Mouse (Mus musculus) midbrain, embryonic 14.5 days (tissue): Measurements from ENCODE around the gene Nop9. TPM values are rescaled to one million over a fixed set of nuclear protein-coding genes. Genes with fewer than 3 reads are reported as not detected.

ENCODE experiments used
- ATAC-seq: fragments of 200-750 bp; cut with Nextera tagmentation; 2 replicates; pipeline ENCODE4 v1.8.0; 2017; ENCODE audit warnings: moderate number of reproducible peaks, moderate library complexity; ENCODE audit not compliant: low FRiP score, low TSS enrichment
- DNase-seq: peaks from one replicate; pipeline ENCODE4 v3.0.0-alpha.2; 2015
- H3K27ac ChIP-seq: fragments of 300-500 bp; sonication (generic); replicated peaks from 2 replicates; pipeline ENCODE4 v1.5.1; 2014; ENCODE audit warnings: mild to moderate bottlenecking, low read depth, low read length, moderate library complexity
- H3K27me3 ChIP-seq: fragments of 300-500 bp; sonication (generic); 2 replicates; pipeline ENCODE4 v1.6.1; 2014; ENCODE audit warnings: low read length, control low read depth, mixed read lengths; ENCODE audit not compliant: control insufficient read depth, insufficient read depth
- H3K36me3 ChIP-seq: fragments of 300-500 bp; sonication (generic); 2 replicates; pipeline ENCODE4 v1.6.1; 2014; ENCODE audit warnings: low read length, control low read depth; ENCODE audit not compliant: control insufficient read depth, insufficient read depth
- H3K4me1 ChIP-seq: fragments of 300-500 bp; sonication (generic); 2 replicates; pipeline ENCODE4 v1.6.1; 2014; ENCODE audit warnings: mild to moderate bottlenecking, antibody characterized with exemption, low read length, control low read depth; ENCODE audit not compliant: control insufficient read depth, insufficient read depth
- H3K4me2 ChIP-seq: fragments of 300-500 bp; sonication (generic); 2 replicates; pipeline ENCODE4 v1.6.1; 2014; ENCODE audit warnings: mild to moderate bottlenecking, low read length, moderate library complexity
- H3K4me3 ChIP-seq: fragments of 300-500 bp; sonication (generic); replicated peaks from 2 replicates; pipeline ENCODE4 v1.5.1; 2014; ENCODE audit warnings: low read depth, low read length
- H3K9ac ChIP-seq: fragments of 300-500 bp; sonication (generic); replicated peaks from 2 replicates; pipeline ENCODE4 v1.6.1; 2014; ENCODE audit warnings: mild to moderate bottlenecking, low read length, moderate library complexity
- H3K9me3 ChIP-seq: fragments of 300-500 bp; sonication (generic); 2 replicates; pipeline ENCODE4 v1.6.1; 2016; ENCODE audit warnings: low read length, control low read depth, mixed read lengths; ENCODE audit not compliant: control insufficient read depth
- WGBS: fragments of 180-500 bp; shearing (Covaris S2); extraction: QIAGEN DNeasy Blood & Tissue Kit; methylation state at CpG from one replicate; pipeline ENCODE4 v1.1.7; 2014; 5-methylcytosine and 5-hydroxymethylcytosine counted together
- polyA plus RNA-seq: library from polyadenylated mRNA; unstranded; fragments of >200 nt; fragmentation: Nextera tagmentation; extraction: Ambion mirVana; gene quantifications from 2 replicates; pipeline ENCODE4 v1.2.1, GENCODE M21; 2014

The Nop9 gene
- polyA plus RNA-seq, 1 experiment from 2014 or later = 31.2 TPM

GRCm38 (mm10) chr14:55713007-55713728 lies 32.3 kb upstream of the Nop9 start:
- WGBS = 19% methylated on average over 25 of the region's 25 CpGs
- no peak overlapping the region for H3K4me3 ChIP-seq
- H3K27me3 ChIP-seq = 0 out of 2 replicates have a peak, but pooled peaks cover 8% of the 10 kb centered on the region
- DNase-seq = no peak
- peak; percentile 6; the same call in 1 of the 2 replicates for ATAC-seq
- no peak overlapping the region for H3K27ac ChIP-seq
- H3K4me2 ChIP-seq = no peak overlapping the region
- H3K36me3 ChIP-seq = peaks cover 21% of the 10 kb centered on the region
- no peaks in the 10 kb centered on the region for H3K9me3 ChIP-seq
- no peak overlapping the region for H3K9ac ChIP-seq
- H3K4me1 ChIP-seq = no peaks in the 10 kb centered on the region

- Histone ChIP-seq H3K4me3 (no peak within 1 kb of the TSS), H3K9me3 (no peaks in the 10 kb centered on the region), H3K4me1 (no peaks in the 10 kb centered on the region), H3K4me2 (no peak within 1 kb of the TSS), H3K27me3 (0 out of 2 replicates have a peak, but pooled peaks cover 8% of the 10 kb centered on the region), H3K9ac (no peak within 1 kb of the TSS), H3K36me3 (peaks cover 27% of the 10 kb centered on the region), H3K27ac (no peak within 1 kb of the TSS)
- DNase-seq (no peak), ATAC-seq (no peak)
- WGBS = 31% methylated on average over 4 of the region's 4 CpGs
Measured at GRCm38 (mm10) chr14:55713729-55714122, 31.8 kb upstream of the Nop9 start, which contains the start of gene Tgm1. Tgm1 (minus strand) TSS chr14:55713926.

- Histone ChIP-seq H3K36me3 (peaks cover 37% of the 10 kb centered on the region), H3K27ac (no peak overlapping the region), H3K4me3 (no peak overlapping the region), H3K9me3 (no peaks in the 10 kb centered on the region), H3K4me1 (no peaks in the 10 kb centered on the region), H3K27me3 (0 out of 2 replicates have a peak, but pooled peaks cover 8% of the 10 kb centered on the region), H3K4me2 (no peak overlapping the region), H3K9ac (no peak overlapping the region)
- DNase-seq (no peak), ATAC-seq (no peak)
- 47% methylated on average over 6 of the region's 6 CpGs for WGBS
Measured at GRCm38 (mm10) chr14:55714893-55715292, 30.6 kb upstream of the Nop9 start.

GRCm38 (mm10) chr14:55716271-55716670 lies 29.2 kb upstream of the Nop9 start:
- no peak overlapping the region for H3K4me2 ChIP-seq
- no peaks in the 10 kb centered on the region for H3K9me3 ChIP-seq
- peaks cover 37% of the 10 kb centered on the region for H3K36me3 ChIP-seq
- WGBS = 96% methylated on average over 6 of the region's 6 CpGs
- DNase-seq = no peak
- H3K9ac ChIP-seq = no peak overlapping the region
- no peak for ATAC-seq
- peaks cover 4% of the 10 kb centered on the region for H3K4me1 ChIP-seq
- H3K4me3 ChIP-seq = no peak overlapping the region
- 0 out of 2 replicates have a peak, but pooled peaks cover 8% of the 10 kb centered on the region for H3K27me3 ChIP-seq
- H3K27ac ChIP-seq = no peak overlapping the region

- ATAC-seq = no peak
- Histone ChIP-seq H3K27me3 (0 out of 2 replicates have a peak, but pooled peaks cover 8% of the 10 kb centered on the region), H3K9ac (no peak overlapping the region), H3K9me3 (no peaks in the 10 kb centered on the region), H3K4me1 (peaks cover 6% of the 10 kb centered on the region), H3K4me2 (no peak overlapping the region), H3K36me3 (peaks cover 37% of the 10 kb centered on the region), H3K4me3 (no peak overlapping the region), H3K27ac (no peak overlapping the region)
- DNase-seq = no peak
- WGBS = 90% methylated on average over 8 of the region's 8 CpGs
Measured at GRCm38 (mm10) chr14:55716884-55717283, 28.6 kb upstream of the Nop9 start.

GRCm38 (mm10) chr14:55719737-55720136 lies 25.8 kb upstream of the Nop9 start:
- H3K36me3 ChIP-seq = peaks cover 37% of the 10 kb centered on the region

GRCm38 (mm10) chr14:55720666-55721065 lies 24.8 kb upstream of the Nop9 start:
- no peak overlapping the region; the same call in 1 of the 2 replicates for H3K4me2 ChIP-seq
- H3K4me1 ChIP-seq = peaks cover 6% of the 10 kb centered on the region
- H3K9ac ChIP-seq = no peak overlapping the region
- peaks cover 37% of the 10 kb centered on the region for H3K36me3 ChIP-seq
- no peaks in the 10 kb centered on the region for H3K9me3 ChIP-seq
- no peak for DNase-seq
- ATAC-seq = no peak
- 94% methylated on average over 12 of the region's 12 CpGs for WGBS
- no peaks in the 10 kb centered on the region for H3K27me3 ChIP-seq
- no peak overlapping the region for H3K4me3 ChIP-seq
- H3K27ac ChIP-seq = no peak overlapping the region

More at GRCm38 (mm10) chr14:55719737-55720136, 25.8 kb upstream of the Nop9 start:
- peaks cover 6% of the 10 kb centered on the region for H3K4me1 ChIP-seq
- H3K4me2 ChIP-seq = no peak overlapping the region
- no peak overlapping the region for H3K9ac ChIP-seq
- H3K4me3 ChIP-seq = no peak overlapping the region
- no peaks in the 10 kb centered on the region for H3K9me3 ChIP-seq
- no peak overlapping the region for H3K27ac ChIP-seq
- WGBS = 94% methylated on average over 6 of the region's 6 CpGs
- ATAC-seq (no peak), DNase-seq (no peak)
- no peaks in the 10 kb centered on the region for H3K27me3 ChIP-seq

GRCm38 (mm10) chr14:55721076-55721475 lies 24.4 kb upstream of the Nop9 start:
- ATAC-seq (no peak), DNase-seq (no peak)
- peak overlapping the region; percentile 73 for H3K4me3 ChIP-seq
- H3K9ac ChIP-seq = peak overlapping the region; percentile 75; the same call in 1 of the 2 replicates
- WGBS = 75% methylated on average over 6 of the region's 6 CpGs
- no peaks in the 10 kb centered on the region for H3K27me3 ChIP-seq
- peak overlapping the region; percentile 81; the same call in 1 of the 2 replicates for H3K27ac ChIP-seq
- peaks cover 35% of the 10 kb centered on the region for H3K36me3 ChIP-seq
- H3K9me3 ChIP-seq = no peaks in the 10 kb centered on the region
- H3K4me1 ChIP-seq = peaks cover 6% of the 10 kb centered on the region
- H3K4me2 ChIP-seq = peak overlapping the region; percentile 67
